Mouse (Mus musculus) splenic B cell, adult 2 months (primary cell): Measurements from ENCODE around the gene Btbd35f7.
"Not testable (repeated sequence)": the region's sequence is repeated elsewhere in the genome, so short reads cannot be mapped to it uniquely, and the experiment has no call there.

Experiments
- DNase-seq: peaks from one replicate; pipeline ENCODE4 v3.0.0-alpha.2; 2011; ENCODE audit warnings: low read depth, low spot score
- H3K27me3 ChIP-seq: 2 replicates; pipeline ENCODE4 v1.6.1; 2012; ENCODE audit warnings: mild to moderate bottlenecking, low read length, moderate library complexity, mixed read lengths; ENCODE audit not compliant: control insufficient read depth, poor library complexity, insufficient read depth, severe bottlenecking
- H3K36me3 ChIP-seq: 2 replicates; pipeline ENCODE4 v1.6.1; 2012; ENCODE audit warnings: mild to moderate bottlenecking, low read length, moderate library complexity, mixed read lengths; ENCODE audit not compliant: control insufficient read depth, poor library complexity, insufficient read depth, severe bottlenecking

Btbd35f7 gene

GRCm38 (mm10) chrX:5668767-5669166, at the start of gene Btbd35f7:
Gene Btbd35f7, plus strand, starts transcription at chrX:5669067.
- DNase-seq, H3K27me3 ChIP-seq, H3K36me3 ChIP-seq: not testable (repeated sequence)
